Mouse (Mus musculus) C2C12 (cell line): ENCODE measurements around the gene Zglp1.

Experiments
- CTCF ChIP-seq: IDR thresholded peaks from one replicate; pipeline ENCODE4 v1.5.1; 2011; ENCODE audit not compliant: control insufficient read depth, insufficient read depth, insufficient read length
- USF1 ChIP-seq: IDR thresholded peaks from one replicate; pipeline ENCODE4 v1.6.1; 2011; ENCODE audit warnings: low read depth, mild to moderate bottlenecking, control low read depth, moderate library complexity

- TF ChIP-seq USF1 (no peak), CTCF (no peak)
Measured at GRCm38 (mm10) chr9:21107607-21108237, 40.8 kb upstream of the Zglp1 start.
